Mouse (Mus musculus) heart, embryonic 13.5 days (tissue): ENCODE results near the gene Hey2. TPM values are rescaled to one million over a fixed set of nuclear protein-coding genes. Genes with fewer than 3 reads are reported as not detected.

ENCODE experiments used
- ATAC-seq: fragments of 200-750 bp; cut with Nextera tagmentation; 2 replicates; pipeline ENCODE4 v1.8.0; 2017; ENCODE audit warnings: moderate TSS enrichment; ENCODE audit not compliant: insufficient number of reproducible peaks, low FRiP score, low TSS enrichment; ENCODE audit errors: extremely low read depth
- H3K27ac ChIP-seq: fragments of 300-500 bp; sonication (generic); replicated peaks from 2 replicates; pipeline ENCODE4 v1.5.1; 2015; ENCODE audit warnings: moderate library complexity, mild to moderate bottlenecking, inconsistent platforms
- H3K27me3 ChIP-seq: fragments of 300-500 bp; sonication (generic); replicated peaks from 2 replicates; pipeline ENCODE4 v1.6.1; 2015; ENCODE audit warnings: mild to moderate bottlenecking, inconsistent platforms
- H3K36me3 ChIP-seq: fragments of 300-500 bp; sonication (generic); 2 replicates; pipeline ENCODE4 v1.6.1; 2015; ENCODE audit warnings: mild to moderate bottlenecking, inconsistent platforms
- H3K4me1 ChIP-seq: fragments of 300-500 bp; sonication (generic); 2 replicates; pipeline ENCODE4 v1.6.1; 2015; ENCODE audit warnings: inconsistent platforms
- H3K4me2 ChIP-seq: fragments of 300-500 bp; sonication (generic); 2 replicates; pipeline ENCODE4 v1.6.1; 2015; ENCODE audit warnings: inconsistent platforms, mild to moderate bottlenecking, moderate library complexity
- H3K4me3 ChIP-seq: fragments of 300-500 bp; sonication (generic); 2 replicates; pipeline ENCODE4 v1.5.1; 2015; ENCODE audit warnings: moderate library complexity, mild to moderate bottlenecking, inconsistent platforms
- H3K9ac ChIP-seq: fragments of 300-500 bp; sonication (generic); 2 replicates; pipeline ENCODE4 v1.6.1; 2015; ENCODE audit warnings: inconsistent platforms, mild to moderate bottlenecking, moderate library complexity
- H3K9me3 ChIP-seq: fragments of 300-500 bp; sonication (generic); 2 replicates; pipeline ENCODE4 v1.6.1; 2016; ENCODE audit warnings: inconsistent platforms
- WGBS: fragments of 180-500 bp; shearing (Covaris S2); methylation state at CpG from one replicate; pipeline ENCODE4 v1.1.7; 2015; ENCODE audit warnings: mixed read lengths; 5-methylcytosine and 5-hydroxymethylcytosine counted together
- polyA plus RNA-seq: library from polyadenylated mRNA; unstranded; fragments of >200 nt; fragmentation: Nextera tagmentation; extraction: Ambion mirVana; gene quantifications from 2 replicates; pipeline ENCODE4 v1.2.1, GENCODE M21; 2015

Hey2 gene
- polyA plus RNA-seq, 1 experiment from 2014 or later: 39.7 TPM

DNA sequence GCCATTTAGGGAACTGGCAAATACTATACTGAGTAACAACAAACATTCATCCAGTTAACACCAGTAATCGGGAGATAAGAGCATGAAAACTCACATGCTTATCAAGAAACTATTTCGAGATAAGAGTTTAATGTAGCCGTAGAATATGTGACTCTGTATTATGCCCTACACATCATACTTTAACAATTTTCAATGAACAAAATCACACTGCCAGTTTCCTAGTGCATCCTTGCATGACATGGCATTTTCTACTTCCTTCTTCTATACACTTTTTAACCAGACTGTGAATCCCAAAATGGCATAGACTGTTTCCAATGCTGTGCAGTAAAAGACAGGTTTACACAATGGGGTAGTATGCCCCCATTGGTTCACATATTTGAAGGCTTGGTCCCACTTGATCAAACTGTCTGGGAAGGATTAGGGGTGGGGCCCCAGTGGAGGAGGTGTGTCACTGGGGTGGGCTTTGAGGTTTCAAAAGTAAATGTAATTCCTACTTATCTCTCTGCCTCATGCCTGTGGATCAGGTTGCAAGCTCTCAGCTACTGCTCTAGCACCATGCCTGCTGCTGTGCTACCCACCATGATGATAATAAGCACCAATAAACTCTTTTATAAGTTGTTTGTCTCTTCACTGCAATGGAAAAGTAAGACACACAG, 54.8 kb downstream of the Hey2 start:
- ATAC-seq: no peak

DNA sequence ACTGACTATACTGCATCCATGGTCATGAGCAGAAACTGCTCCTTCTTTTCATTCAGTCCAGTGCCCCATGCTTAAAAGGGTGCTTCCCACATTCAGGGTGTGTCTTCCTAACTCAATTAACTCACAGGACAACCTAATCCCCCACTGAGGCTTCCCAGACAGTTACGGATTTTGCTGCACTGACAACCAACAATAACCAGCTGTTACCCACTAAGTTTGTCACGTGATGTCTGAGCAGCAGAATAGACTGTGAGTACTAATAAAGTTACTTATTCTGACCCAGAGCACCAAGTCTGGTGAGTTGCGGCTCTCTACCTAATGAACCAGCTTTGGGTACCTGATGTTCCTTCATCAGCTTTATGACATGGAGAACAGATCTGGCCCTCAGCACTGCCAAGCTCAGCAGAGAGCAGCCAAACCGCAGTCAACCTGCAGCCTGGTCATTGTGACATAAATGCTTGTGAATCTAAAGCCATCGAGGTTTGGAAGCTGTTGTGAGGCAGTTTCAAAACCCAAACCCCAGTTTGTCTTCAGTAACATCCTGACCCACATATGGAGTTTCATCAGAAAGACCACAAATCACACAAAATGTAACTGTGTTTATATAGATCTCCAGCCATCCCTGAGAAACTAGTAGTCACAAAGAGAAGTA, 56.4 kb downstream of the Hey2 start:
- no peak overlapping the region for H3K4me3 ChIP-seq
- 77% methylated on average over 5 of the region's 5 CpGs for whole genome bisulfite sequencing
- H3K9me3 ChIP-seq: no peaks in the 10 kb centered on the region
- peaks cover 7% of the 10 kb centered on the region; the same call in 1 of the 2 replicates for H3K36me3 ChIP-seq
- H3K4me2 ChIP-seq: no peak overlapping the region
- H3K27me3 ChIP-seq: no peaks in the 10 kb centered on the region
- no peak overlapping the region for H3K9ac ChIP-seq
- no peak for ATAC-seq
- H3K27ac ChIP-seq: no peak overlapping the region
- H3K4me1 ChIP-seq: peaks cover 14% of the 10 kb centered on the region

More for the DNA sequence above, 54.8 kb downstream of the Hey2 start:
- Histone ChIP-seq H3K4me2 (no peak overlapping the region), H3K9me3 (peaks cover 6% of the 10 kb centered on the region; the same call in 1 of the 2 replicates), H3K9ac (no peak overlapping the region), H3K4me1 (peaks cover 14% of the 10 kb centered on the region), H3K27ac (no peak overlapping the region), H3K36me3 (no peaks in the 10 kb centered on the region), H3K27me3 (no peaks in the 10 kb centered on the region), H3K4me3 (no peak overlapping the region)
- 49% methylated on average over 3 of the region's 3 CpGs for WGBS

Other genes starting within 250 kb of the Hey2 start
- 16.6 and 17.9 TPM in 2 replicates for gene Trmt11, start 242.1 kb downstream of the Hey2 start, polyA plus RNA-seq
- gene Hint3, start 213.2 kb downstream of the Hey2 start, polyA plus RNA-seq: 25.2 and 26.9 TPM in 2 replicates
- gene Ncoa7, start 39.5 kb downstream of the Hey2 start, polyA plus RNA-seq: 7.1 and 7.2 TPM in 2 replicates